Mouse (Mus musculus) embryonic facial prominence, embryonic 14.5 days (tissue): Measurements from ENCODE around the gene Zfp112. TPM values are rescaled to one million over a fixed set of nuclear protein-coding genes. Genes with fewer than 3 reads are reported as not detected.

ENCODE experiments used
- ATAC-seq: fragments of 200-750 bp; cut with Nextera tagmentation; 2 replicates; pipeline ENCODE4 v1.8.0; 2017; ENCODE audit warnings: low read depth, moderate number of reproducible peaks, moderate TSS enrichment
- DNase-seq: peaks from one replicate; pipeline ENCODE4 v3.0.0-alpha.2; 2015; ENCODE audit warnings: low spot score
- H3K27ac ChIP-seq: fragments of 300-500 bp; sonication (generic); replicated peaks from 2 replicates; pipeline ENCODE4 v1.5.1; 2014; ENCODE audit warnings: low read depth, mild to moderate bottlenecking, low read length, moderate library complexity
- H3K27me3 ChIP-seq: fragments of 300-500 bp; sonication (generic); replicated peaks from 2 replicates; pipeline ENCODE4 v1.6.1; 2014; ENCODE audit warnings: low read length; ENCODE audit not compliant: control insufficient read depth, insufficient read depth
- H3K36me3 ChIP-seq: fragments of 300-500 bp; sonication (generic); 2 replicates; pipeline ENCODE4 v1.6.1; 2014; ENCODE audit warnings: low read length, mixed read lengths; ENCODE audit not compliant: control insufficient read depth, insufficient read depth
- H3K4me1 ChIP-seq: fragments of 300-500 bp; sonication (generic); 2 replicates; pipeline ENCODE4 v1.6.1; 2014; ENCODE audit warnings: antibody characterized with exemption, low read length; ENCODE audit not compliant: control insufficient read depth, insufficient read depth
- H3K4me2 ChIP-seq: fragments of 300-500 bp; sonication (generic); 2 replicates; pipeline ENCODE4 v1.6.1; 2014; ENCODE audit warnings: low read depth, mild to moderate bottlenecking, low read length, moderate library complexity, mixed read lengths
- H3K4me3 ChIP-seq: fragments of 300-500 bp; sonication (generic); 2 replicates; pipeline ENCODE4 v1.5.1; 2014; ENCODE audit warnings: low read depth, mild to moderate bottlenecking, low read length
- H3K9ac ChIP-seq: fragments of 300-500 bp; sonication (generic); 2 replicates; pipeline ENCODE4 v1.6.1; 2014; ENCODE audit warnings: low read depth, mild to moderate bottlenecking, low read length, moderate library complexity, mixed read lengths
- H3K9me3 ChIP-seq: fragments of 300-500 bp; sonication (generic); 2 replicates; pipeline ENCODE4 v1.6.1; 2016; ENCODE audit warnings: low read length; ENCODE audit not compliant: control insufficient read depth
- WGBS: fragments of 180-500 bp; shearing (Covaris S2); extraction: QIAGEN DNeasy Blood & Tissue Kit; methylation state at CpG from one replicate; pipeline ENCODE4 v1.1.7; 2014; 5-methylcytosine and 5-hydroxymethylcytosine counted together
- polyA plus RNA-seq: library from polyadenylated mRNA; unstranded; fragments of >200 nt; fragmentation: Nextera tagmentation; extraction: Ambion mirVana; gene quantifications from 2 replicates; pipeline ENCODE4 v1.2.1, GENCODE M21; 2014

The Zfp112 gene
- polyA plus RNA-seq, 1 experiment from 2014 or later, result 4.3 TPM

DNA sequence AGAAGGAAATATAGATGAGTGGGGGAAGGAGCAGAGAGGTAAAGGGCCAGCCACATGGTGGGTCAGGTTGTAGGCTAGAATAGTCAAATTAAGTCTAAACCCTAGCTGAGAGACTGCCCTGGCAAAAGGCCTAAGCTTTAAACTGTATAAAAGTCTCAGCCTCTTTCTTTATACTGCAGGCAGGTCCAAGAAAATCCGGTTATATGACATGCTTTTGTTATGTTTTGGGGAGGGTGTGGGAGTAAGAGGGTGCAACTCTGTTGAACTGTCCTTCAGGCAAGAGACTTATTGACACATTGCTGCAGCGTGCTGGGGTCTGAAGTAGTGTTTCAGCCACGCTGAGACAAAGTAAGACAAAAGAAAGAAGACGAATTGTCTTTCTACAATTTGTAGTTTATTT is 60.1 kb downstream of the Zfp112 start:
- Histone ChIP-seq H3K27me3 (no peaks in the 10 kb centered on the region), H3K27ac (no peak overlapping the region), H3K4me2 (no peak overlapping the region), H3K4me3 (no peak overlapping the region), H3K9ac (no peak overlapping the region), H3K4me1 (peaks cover 3% of the 10 kb centered on the region; the same call in 1 of the 2 replicates), H3K9me3 (no peaks in the 10 kb centered on the region), H3K36me3 (no peaks in the 10 kb centered on the region)
- ATAC-seq (no peak), DNase-seq (no peak)
- WGBS, result 54% methylated on average over 4 of the region's 4 CpGs

DNA sequence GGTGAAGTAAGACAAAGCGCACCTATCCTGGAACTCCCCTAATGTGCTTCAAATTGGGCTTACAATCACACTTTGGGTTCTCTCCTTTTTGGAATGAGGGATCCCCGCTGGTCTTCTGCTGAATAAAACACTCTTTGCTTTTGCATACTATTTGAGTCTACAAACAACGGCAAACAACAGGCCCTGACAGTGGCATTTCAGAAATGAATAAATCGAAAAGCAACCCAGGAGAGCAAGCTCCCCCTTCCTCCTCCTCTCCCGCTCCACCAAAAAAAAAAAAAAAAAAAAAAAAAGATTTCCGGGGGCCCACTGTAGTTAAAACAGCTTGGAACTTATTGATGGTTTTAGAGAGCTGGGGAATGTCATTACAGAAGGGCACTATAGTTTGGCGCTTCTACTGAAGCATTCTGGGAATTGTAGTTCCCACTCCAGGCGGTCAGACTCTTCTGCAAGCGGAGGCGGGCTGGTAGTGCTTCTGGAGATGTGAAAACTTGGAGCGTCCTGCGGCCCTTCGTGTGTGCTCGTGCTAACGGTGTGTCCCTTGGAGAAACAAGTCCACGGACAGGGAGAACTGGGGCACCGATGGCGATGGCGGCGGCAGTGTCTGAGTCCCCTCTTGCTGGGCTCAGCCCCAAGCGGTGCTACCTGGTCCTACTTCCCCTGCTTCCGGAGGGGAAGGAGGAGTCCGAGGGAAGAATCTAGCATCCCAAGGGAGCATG is 62.7 kb downstream of the Zfp112 start, which contains the start of gene Zfp114:
Gene Zfp114 (plus strand): TSS at position 443 of the 719 bp plus-strand sequence.
- peak within 1 kb of the TSS; percentile 50 for H3K4me2 ChIP-seq
- no peaks in the 10 kb centered on the region for H3K9me3 ChIP-seq
- 11% methylated on average over 22 of the region's 23 CpGs for WGBS
- ATAC-seq (peak; percentile 96), DNase-seq (peak; percentile 94)
- H3K27ac ChIP-seq, result peak within 1 kb of the TSS; percentile 77
- H3K9ac ChIP-seq, result peak within 1 kb of the TSS; percentile 77
- peaks cover 3% of the 10 kb centered on the region; the same call in 1 of the 2 replicates for H3K4me1 ChIP-seq
- no peaks in the 10 kb centered on the region for H3K27me3 ChIP-seq
- no peaks in the 10 kb centered on the region for H3K36me3 ChIP-seq
- peak within 1 kb of the TSS; percentile 62 for H3K4me3 ChIP-seq

DNA sequence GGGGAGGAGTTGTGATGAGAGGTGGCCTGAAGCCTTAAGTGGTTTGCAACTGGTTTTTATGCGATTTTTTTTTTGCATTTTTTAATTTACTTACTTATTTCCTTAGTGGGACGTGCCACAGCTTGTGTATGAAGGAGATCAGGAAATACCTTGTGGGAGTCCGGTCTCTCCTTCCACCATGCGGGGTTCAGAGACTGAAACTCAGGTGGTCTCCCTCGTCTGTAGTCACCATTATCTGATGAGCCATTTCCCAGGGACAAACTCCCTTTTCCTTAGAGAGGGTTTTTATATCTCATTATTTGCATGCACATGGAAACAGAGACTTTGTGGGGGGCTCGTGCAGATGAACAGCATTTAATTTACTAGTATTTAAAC is 63.2 kb downstream of the Zfp112 start:
- no peak overlapping the region for H3K27ac ChIP-seq
- no peaks in the 10 kb centered on the region for H3K9me3 ChIP-seq
- DNase-seq, result no peak
- 42% methylated on average over 6 of the region's 6 CpGs for WGBS
- H3K27me3 ChIP-seq, result no peaks in the 10 kb centered on the region
- peak overlapping the region; percentile 62 for H3K4me3 ChIP-seq
- peaks cover 3% of the 10 kb centered on the region; the same call in 1 of the 2 replicates for H3K4me1 ChIP-seq
- H3K9ac ChIP-seq, result peak overlapping the region; percentile 77
- H3K36me3 ChIP-seq, result no peaks in the 10 kb centered on the region
- H3K4me2 ChIP-seq, result peak overlapping the region; percentile 50
- no peak for ATAC-seq

Other genes with a start within 250 kb of the Zfp112 start
- gene Vmn1r177, start 245.9 kb upstream of the Zfp112 start, polyA plus RNA-seq, result not detected in 2 replicates
- not detected in 2 replicates for gene Vmn1r178, start 220.3 kb upstream of the Zfp112 start, polyA plus RNA-seq
- not detected in 2 replicates for gene Vmn1r179, start 185.3 kb upstream of the Zfp112 start, polyA plus RNA-seq
- gene Vmn1r180, start 161.7 kb upstream of the Zfp112 start, polyA plus RNA-seq, result not detected in 2 replicates
- gene Vmn1r181, start 137.7 kb upstream of the Zfp112 start, polyA plus RNA-seq, result not detected in 2 replicates
- not detected in 2 replicates for gene V1rd19, start 110.6 kb upstream of the Zfp112 start, polyA plus RNA-seq
- gene Vmn1r183, start 59.1 kb upstream of the Zfp112 start, polyA plus RNA-seq, result not detected in 2 replicates
- 21.3 and 22.0 TPM in 2 replicates for gene Zfp180, start 30.4 kb upstream of the Zfp112 start, polyA plus RNA-seq
- gene Zfp235, start 21.9 kb downstream of the Zfp112 start, polyA plus RNA-seq, result 17.2 and 18.3 TPM in 2 replicates
- gene Zfp114, start 62.7 kb downstream of the Zfp112 start, polyA plus RNA-seq, result 3.6 and 3.8 TPM in 2 replicates
- 11.1 and 12.7 TPM in 2 replicates for gene Zfp111, start 99.1 kb downstream of the Zfp112 start, polyA plus RNA-seq
- 3.6 and 4.5 TPM in 2 replicates for gene Zfp109, start 125.2 kb downstream of the Zfp112 start, polyA plus RNA-seq
- 4.3 and 5.6 TPM in 2 replicates for gene Zfp108, start 142.5 kb downstream of the Zfp112 start, polyA plus RNA-seq
- 6.2 and 9.2 TPM in 2 replicates for gene Zfp93, start 158.1 kb downstream of the Zfp112 start, polyA plus RNA-seq
- 29.8 and 29.9 TPM in 2 replicates for gene Zfp61, start 188.9 kb downstream of the Zfp112 start, polyA plus RNA-seq
- 8.5 and 12.1 TPM in 2 replicates for gene Zfp94, start 204.4 kb downstream of the Zfp112 start, polyA plus RNA-seq
- not detected in 2 replicates for gene Tescl, start 221.6 kb downstream of the Zfp112 start, polyA plus RNA-seq
- 2.4 and 4.9 TPM in 2 replicates for gene Lypd5, start 236.9 kb downstream of the Zfp112 start, polyA plus RNA-seq